Mouse (Mus musculus): ENCODE measurements at regions not wholly inside any gene's neighbourhood (a gene's known extent, or its start where the extent isn't known, plus 50 kb on each side); places are given as distances from the start of the nearest gene placed in this dataset.

DNA sequence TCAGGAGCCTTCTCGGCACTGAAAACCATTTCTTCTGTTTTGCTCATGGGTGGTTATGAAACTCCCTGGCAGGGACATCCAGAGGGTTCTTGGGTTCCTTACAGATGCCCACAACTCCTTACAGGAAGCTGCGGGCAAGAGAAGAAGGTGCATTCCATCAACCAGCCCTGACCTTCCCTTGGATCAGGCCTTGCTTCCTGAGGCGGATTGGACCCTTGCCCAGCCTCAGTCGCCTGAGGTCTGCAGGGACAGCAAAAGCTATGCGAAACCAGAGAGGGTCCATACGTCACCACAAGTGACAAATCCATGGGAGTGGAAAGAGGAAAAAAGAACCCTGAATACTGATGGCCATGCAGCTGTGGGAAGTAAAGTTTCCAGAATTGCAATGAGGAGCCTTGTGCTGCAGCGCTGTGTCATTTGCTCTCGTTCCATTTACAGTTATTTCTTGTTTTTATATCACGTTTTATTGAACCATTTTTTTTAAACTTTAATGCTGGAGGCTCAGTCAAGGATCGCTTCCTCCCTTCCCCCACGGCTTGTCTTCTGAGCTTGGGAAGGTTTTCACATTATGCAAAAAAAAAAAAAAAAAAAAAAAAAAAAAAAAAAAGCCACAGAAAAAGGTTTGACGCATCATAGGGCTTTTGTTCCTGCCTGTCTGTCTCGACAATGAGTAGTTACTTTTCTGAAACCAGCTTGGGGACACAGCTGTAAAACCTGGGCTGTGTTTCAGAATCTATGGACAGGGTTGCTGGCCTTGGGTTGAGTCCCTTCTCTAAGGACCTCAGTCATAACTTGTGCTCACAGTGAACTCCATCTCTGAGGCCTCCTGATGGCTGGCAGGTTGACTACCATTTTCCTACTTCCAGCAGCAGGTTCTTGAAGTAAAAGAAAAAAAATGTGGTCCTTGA, 202.0 kb upstream of the Ncam1 start:
- ATAC-seq (ENCODE audit: insufficient number of reproducible peaks, insufficient read depth, low FRiP score, low TSS enrichment, low read depth) = no peak

DNA sequence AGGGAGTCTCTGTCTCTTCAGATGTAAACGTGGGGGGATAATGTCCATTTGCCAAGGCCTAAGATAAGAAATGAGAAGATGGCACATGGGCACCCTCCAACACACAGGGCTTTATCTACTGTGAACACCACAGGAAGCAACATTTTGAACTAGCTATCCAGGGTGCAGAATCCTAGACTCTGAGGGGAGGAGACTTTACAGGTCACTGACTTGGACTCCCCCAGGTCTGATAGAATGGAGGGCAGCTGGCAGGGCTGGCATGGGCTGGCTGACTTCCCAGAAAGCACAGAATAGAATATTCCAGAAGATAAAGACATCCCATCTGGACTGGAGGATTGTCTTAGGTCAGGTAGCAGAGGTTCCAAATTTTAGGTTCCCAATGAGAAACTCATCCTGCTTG, 201.2 kb upstream of the Ncam1 start:
- H3K9ac ChIP-seq = no peak overlapping the region
- H3K4me3 ChIP-seq = no peak overlapping the region
- no peaks in the 10 kb centered on the region for H3K27me3 ChIP-seq
- H3K36me3 ChIP-seq = no peaks in the 10 kb centered on the region
- peaks cover 8% of the 10 kb centered on the region for H3K4me1 ChIP-seq
- 76% methylated on average over 1 of the region's 1 CpGs for WGBS
- H3K4me2 ChIP-seq = no peak overlapping the region
- no peak for ATAC-seq (ENCODE audit: insufficient number of reproducible peaks, insufficient read depth, low FRiP score, low TSS enrichment, low read depth)
- no peak overlapping the region; the same call in 1 of the 2 replicates for H3K27ac ChIP-seq
- H3K9me3 ChIP-seq = peaks cover 11% of the 10 kb centered on the region

More for the DNA sequence above, 202.0 kb upstream of the Ncam1 start:
- Histone ChIP-seq H3K36me3 (no peaks in the 10 kb centered on the region), H3K9ac (no peak overlapping the region), H3K9me3 (peaks cover 5% of the 10 kb centered on the region; the same call in 1 of the 2 replicates), H3K27ac (no peak overlapping the region; the same call in 1 of the 2 replicates), H3K4me1 (peaks cover 11% of the 10 kb centered on the region), H3K27me3 (no peaks in the 10 kb centered on the region), H3K4me2 (no peak overlapping the region), H3K4me3 (no peak overlapping the region)
- 69% methylated on average over 13 of the region's 13 CpGs for WGBS

DNA sequence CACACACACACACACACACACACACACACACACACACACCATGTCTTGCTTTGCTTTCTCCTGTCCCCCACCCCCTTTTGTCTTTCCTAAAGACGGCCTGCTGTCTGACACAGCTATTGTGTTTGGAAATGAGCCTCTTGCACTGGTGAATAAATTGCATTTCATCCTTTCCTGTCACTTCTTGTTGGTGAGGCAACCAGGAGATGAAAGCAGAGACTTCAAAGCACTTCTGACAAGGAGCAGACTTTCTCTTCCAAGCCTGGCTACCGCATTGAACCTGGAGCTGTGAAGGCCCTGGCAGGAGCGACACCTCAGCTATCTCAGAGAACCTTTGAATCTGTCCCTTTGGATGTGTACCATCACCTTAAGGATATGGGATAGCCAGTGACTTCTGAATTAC, 199.4 kb upstream of the Ncam1 start:
- ATAC-seq (ENCODE audit: insufficient number of reproducible peaks, insufficient read depth, low FRiP score, low TSS enrichment, low read depth) = no peak
- no peaks in the 10 kb centered on the region for H3K27me3 ChIP-seq
- H3K4me3 ChIP-seq = no peak overlapping the region
- H3K9me3 ChIP-seq = peaks cover 14% of the 10 kb centered on the region
- H3K27ac ChIP-seq = no peak overlapping the region
- no peak overlapping the region for H3K9ac ChIP-seq
- peaks cover 8% of the 10 kb centered on the region for H3K4me1 ChIP-seq
- WGBS = 59% methylated on average over 3 of the region's 3 CpGs
- H3K4me2 ChIP-seq = no peak overlapping the region
- no peaks in the 10 kb centered on the region for H3K36me3 ChIP-seq

DNA sequence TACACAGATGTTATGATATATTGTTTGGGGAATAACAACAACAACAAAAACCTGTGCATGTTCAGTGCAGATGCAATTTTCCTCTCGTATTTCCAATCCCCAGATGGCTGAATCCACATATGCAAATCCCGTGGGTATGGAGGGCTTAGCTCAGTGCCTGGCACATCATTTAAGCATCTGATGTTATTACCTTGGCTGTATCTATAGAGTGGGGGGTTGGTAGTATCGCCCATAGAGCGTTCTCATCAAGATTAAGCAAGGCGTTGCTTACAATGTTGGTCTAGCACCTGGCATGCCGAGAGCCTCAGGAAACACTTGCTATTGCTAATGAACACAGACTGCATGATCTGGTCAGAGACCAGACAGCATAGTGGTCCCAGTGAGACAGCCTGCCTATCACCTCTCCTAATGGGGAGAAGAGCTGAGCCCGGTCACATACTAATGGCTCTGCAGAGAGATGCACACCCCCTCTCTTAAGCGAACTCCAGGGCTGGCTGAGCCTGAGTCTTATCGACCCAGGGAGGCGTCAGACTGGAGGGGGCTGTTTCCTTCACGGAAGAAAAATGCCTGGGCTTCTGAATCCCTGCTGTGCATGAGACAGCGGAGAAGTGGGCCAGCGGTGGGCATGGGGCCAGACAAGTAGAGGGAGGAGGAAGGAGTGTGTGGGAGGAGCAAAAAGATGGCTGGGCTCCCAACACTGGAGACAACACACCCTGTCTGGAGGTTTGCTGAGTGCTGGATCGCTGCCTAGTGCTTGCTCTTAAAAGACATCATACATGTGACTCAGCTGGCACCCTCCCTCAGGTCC, 190.9 kb upstream of the Ncam1 start:
- ATAC-seq (ENCODE audit: insufficient number of reproducible peaks, insufficient read depth, low FRiP score, low TSS enrichment, low read depth) = peak; percentile 81
- Histone ChIP-seq H3K9me3 (0 out of 2 replicates have a peak, but pooled peaks cover under 1% of the 10 kb centered on the region), H3K36me3 (no peaks in the 10 kb centered on the region), H3K4me2 (peak overlapping the region; percentile 32), H3K9ac (no peak overlapping the region), H3K27ac (peak overlapping the region; percentile 16; the same call in 1 of the 2 replicates), H3K4me1 (peaks cover 11% of the 10 kb centered on the region), H3K4me3 (no peak overlapping the region), H3K27me3 (no peaks in the 10 kb centered on the region)
- 52% methylated on average over 14 of the region's 14 CpGs for WGBS

GRCm38 (mm10) chr9:49988064-49988463, 189.3 kb upstream of the Ncam1 start:
- Histone ChIP-seq H3K4me2 (no peak overlapping the region), H3K4me3 (no peak overlapping the region), H3K27me3 (no peaks in the 10 kb centered on the region), H3K4me1 (peaks cover 11% of the 10 kb centered on the region), H3K27ac (no peak overlapping the region), H3K9ac (no peak overlapping the region), H3K36me3 (no peaks in the 10 kb centered on the region), H3K9me3 (no peaks in the 10 kb centered on the region)
- no peak for ATAC-seq (ENCODE audit: insufficient number of reproducible peaks, insufficient read depth, low FRiP score, low TSS enrichment, low read depth)
- 58% methylated on average over 5 of the region's 5 CpGs for WGBS

GRCm38 (mm10) chr9:49987481-49987880, 188.8 kb upstream of the Ncam1 start:
- no peak overlapping the region for H3K4me3 ChIP-seq
- H3K4me2 ChIP-seq = no peak overlapping the region
- no peak overlapping the region for H3K27ac ChIP-seq
- H3K9me3 ChIP-seq = no peaks in the 10 kb centered on the region
- no peaks in the 10 kb centered on the region for H3K27me3 ChIP-seq
- H3K4me1 ChIP-seq = peaks cover 11% of the 10 kb centered on the region
- no peak overlapping the region for H3K9ac ChIP-seq
- H3K36me3 ChIP-seq = no peaks in the 10 kb centered on the region
- ATAC-seq (ENCODE audit: insufficient number of reproducible peaks, insufficient read depth, low FRiP score, low TSS enrichment, low read depth) = no peak

- Histone ChIP-seq H3K27ac (peak overlapping the region; percentile 66), H3K4me2 (no peak overlapping the region), H3K36me3 (no peaks in the 10 kb centered on the region), H3K9me3 (no peaks in the 10 kb centered on the region), H3K9ac (no peak overlapping the region), H3K4me3 (no peak overlapping the region), H3K27me3 (no peaks in the 10 kb centered on the region), H3K4me1 (peaks cover 27% of the 10 kb centered on the region)
- 47% methylated on average over 7 of the region's 7 CpGs for WGBS
- no peak for ATAC-seq (ENCODE audit: insufficient number of reproducible peaks, insufficient read depth, low FRiP score, low TSS enrichment, low read depth)
Measured at GRCm38 (mm10) chr9:49980344-49981207, 181.9 kb upstream of the Ncam1 start.

- H3K4me2 ChIP-seq = peak overlapping the region; percentile 32
Measured at GRCm38 (mm10) chr9:49975938-49976671, 177.4 kb upstream of the Ncam1 start.

DNA sequence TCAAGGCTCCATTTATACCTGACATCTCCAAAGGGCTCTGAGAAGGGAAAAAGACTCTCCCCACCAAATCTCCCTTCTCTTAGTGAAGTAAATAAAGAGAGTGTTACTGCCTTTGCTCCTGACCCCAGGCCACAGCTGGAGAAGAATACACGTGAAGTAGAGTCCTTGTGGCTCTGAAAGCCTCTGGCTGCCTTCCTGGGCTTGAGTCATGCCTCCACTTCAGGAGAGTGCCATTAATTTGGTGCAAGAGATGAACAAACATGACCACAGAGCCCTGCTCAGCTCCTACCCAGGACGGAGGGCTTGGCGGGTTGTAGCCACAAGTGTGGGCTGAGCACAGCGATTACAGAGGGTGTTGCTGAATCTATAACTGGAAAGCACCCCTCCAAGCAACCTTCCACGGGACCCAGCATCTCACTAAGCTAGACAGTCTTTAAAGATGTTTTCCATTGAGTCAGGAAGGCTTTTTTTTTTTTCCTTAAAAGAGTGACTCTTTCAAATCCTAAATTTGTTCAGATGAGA, 175.3 kb upstream of the Ncam1 start:
- no peak overlapping the region for H3K9ac ChIP-seq
- peaks cover 14% of the 10 kb centered on the region for H3K4me1 ChIP-seq
- no peaks in the 10 kb centered on the region for H3K36me3 ChIP-seq
- ATAC-seq (ENCODE audit: insufficient number of reproducible peaks, insufficient read depth, low FRiP score, low TSS enrichment, low read depth) = no peak
- H3K4me3 ChIP-seq = no peak overlapping the region
- no peak overlapping the region for H3K4me2 ChIP-seq
- H3K9me3 ChIP-seq = no peaks in the 10 kb centered on the region
- no peak overlapping the region for H3K27ac ChIP-seq
- WGBS = 86% methylated on average over 5 of the region's 5 CpGs
- no peaks in the 10 kb centered on the region for H3K27me3 ChIP-seq

More at GRCm38 (mm10) chr9:49975938-49976671, 177.4 kb upstream of the Ncam1 start:
- no peak overlapping the region for H3K4me3 ChIP-seq
- ATAC-seq (ENCODE audit: insufficient number of reproducible peaks, insufficient read depth, low FRiP score, low TSS enrichment, low read depth) = peak; percentile 56; the same call in 1 of the 2 replicates
- 28% methylated on average over 11 of the region's 11 CpGs for WGBS
- H3K9ac ChIP-seq = no peak overlapping the region
- H3K36me3 ChIP-seq = no peaks in the 10 kb centered on the region
- no peaks in the 10 kb centered on the region for H3K27me3 ChIP-seq
- no peaks in the 10 kb centered on the region for H3K9me3 ChIP-seq
- H3K4me1 ChIP-seq = peaks cover 26% of the 10 kb centered on the region
- peak overlapping the region; percentile 58 for H3K27ac ChIP-seq

DNA sequence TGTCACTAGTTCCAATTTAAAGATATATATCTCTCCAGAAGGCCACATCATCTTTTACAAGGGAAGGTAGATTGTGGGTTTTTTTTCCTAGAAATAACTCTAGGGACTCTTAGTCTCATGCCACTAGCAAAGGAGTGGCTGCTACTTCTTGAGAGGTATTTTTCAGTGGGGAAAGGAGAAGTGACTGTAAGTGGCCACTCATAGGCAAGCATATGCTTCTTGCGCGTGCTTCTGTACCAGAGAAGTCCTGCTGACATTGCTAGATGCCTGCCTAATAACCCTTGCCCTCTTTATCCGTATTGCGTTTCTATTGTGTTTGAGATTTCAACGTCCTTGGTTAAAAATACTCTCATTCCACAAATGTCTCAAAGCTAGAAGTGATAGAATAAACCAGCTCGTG, 170.7 kb upstream of the Ncam1 start:
- Histone ChIP-seq H3K36me3 (no peaks in the 10 kb centered on the region), H3K27ac (no peak overlapping the region), H3K4me3 (no peak overlapping the region), H3K9me3 (no peaks in the 10 kb centered on the region), H3K4me2 (no peak overlapping the region), H3K4me1 (no peaks in the 10 kb centered on the region), H3K27me3 (no peaks in the 10 kb centered on the region), H3K9ac (no peak overlapping the region)
- WGBS = 84% methylated on average over 6 of the region's 6 CpGs
- ATAC-seq (ENCODE audit: insufficient number of reproducible peaks, insufficient read depth, low FRiP score, low TSS enrichment, low read depth) = no peak
